Mouse (Mus musculus): ENCODE measurements at regions not wholly inside any gene's neighbourhood (a gene's known extent, or its start where the extent isn't known, plus 50 kb on each side); places are given as distances from the start of the nearest gene placed in this dataset.

DNA sequence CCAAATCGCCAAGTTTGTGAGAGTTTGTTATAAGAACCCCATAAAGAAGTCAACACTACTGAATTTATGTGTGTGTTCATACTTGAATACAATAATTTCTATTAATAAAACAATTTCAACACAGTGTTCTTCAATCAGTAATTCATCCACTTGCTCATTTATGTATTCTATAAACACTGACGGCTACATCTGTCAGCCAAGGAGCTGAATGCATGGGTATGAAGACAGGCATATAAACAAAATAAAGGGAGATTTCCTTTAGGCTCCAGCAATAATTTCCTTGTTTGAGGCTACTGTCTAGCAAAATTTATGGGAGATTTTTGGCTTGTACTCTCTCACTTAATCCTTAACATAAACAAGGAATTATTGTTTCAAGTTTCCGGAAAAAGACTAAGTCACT, 502.9 kb downstream of the Nedd1 start:
- TF ChIP-seq CTCF (IDR thresholded peaks at IDR 0.05; ENCODE audit: control insufficient read depth, insufficient read depth, insufficient read length) (no peak), USF1 (IDR thresholded peaks at IDR 0.05; ENCODE audit: low read depth) (no peak), MAX (IDR thresholded peaks at IDR 0.05) (no peak), MYOG (IDR thresholded peaks at IDR 0.05; ENCODE audit: control insufficient read depth, extremely low read depth, insufficient read length) (no peak), MYOD1 (IDR thresholded peaks at IDR 0.05; ENCODE audit: control insufficient read depth, insufficient read length, low read depth) (no peak), CEBPB (IDR thresholded peaks at IDR 0.05; ENCODE audit: low read depth) (no peak)
